Mouse (Mus musculus) liver, adult 2 months (tissue): Measurements from ENCODE around the gene Pja2.

ENCODE experiments used
- CTCF ChIP-seq: fragments of 200-500 bp; IDR thresholded peaks from 2 replicates; pipeline ENCODE4 v1.5.1; 2011; ENCODE audit warnings: low read depth, low read length, control low read depth
- POLR2A ChIP-seq: fragments of 200-500 bp; IDR thresholded peaks from 2 replicates; pipeline ENCODE4 v1.6.1; 2011; ENCODE audit warnings: low read length, control low read depth; ENCODE audit not compliant: insufficient read depth; ENCODE audit errors: extremely low read depth

- TF ChIP-seq CTCF = no peak
- no peak for TF ChIP-seq POLR2A
Measured at GRCm38 (mm10) chr17:64275188-64275587, 56.5 kb downstream of the Pja2 start.
